Mouse (Mus musculus) c-Kit-positive CD71-negative TER-119-negative erythroid progenitor cells, embryonic 14.5 days (primary cell): ENCODE measurements around the gene Mybpc2.

Experiments
- DNase-seq: peaks from one replicate; pipeline ENCODE4 v3.0.0-alpha.2; 2013; ENCODE audit warnings: low read depth

The Mybpc2 gene

GRCm38 (mm10) chr7:44524502-44524901 is at the start of gene Mybpc2:
Mybpc2 (minus strand) TSS chr7:44524656.
- no peak for DNase-seq

GRCm38 (mm10) chr7:44572956-44573484 is 48.6 kb upstream of the Mybpc2 start:
- DNase-seq: no peak

- DNase-seq: no peak
Measured at GRCm38 (mm10) chr7:44572213-44572701, 47.8 kb upstream of the Mybpc2 start, which contains the start of gene Napsa. Napsa (plus strand) TSS chr7:44572380.

GRCm38 (mm10) chr7:44571811-44572210 is 47.4 kb upstream of the Mybpc2 start:
- DNase-seq: no peak

GRCm38 (mm10) chr7:44570989-44571388 is 46.5 kb upstream of the Mybpc2 start:
- no peak for DNase-seq

GRCm38 (mm10) chr7:44568803-44569202 is 44.3 kb upstream of the Mybpc2 start:
- DNase-seq: no peak

- DNase-seq: no peak
Measured at GRCm38 (mm10) chr7:44565414-44565813, 41.0 kb upstream of the Mybpc2 start.

- DNase-seq: no peak
Measured at GRCm38 (mm10) chr7:44564486-44564885, 40.0 kb upstream of the Mybpc2 start.

GRCm38 (mm10) chr7:44563284-44563683 is 38.8 kb upstream of the Mybpc2 start:
- no peak for DNase-seq

- peak; percentile 82 for DNase-seq
Measured at GRCm38 (mm10) chr7:44560435-44561400, 36.3 kb upstream of the Mybpc2 start.

- DNase-seq: no peak
Measured at GRCm38 (mm10) chr7:44557629-44558028, 33.2 kb upstream of the Mybpc2 start.

GRCm38 (mm10) chr7:44553826-44554225 is 29.4 kb upstream of the Mybpc2 start, which contains the start of gene Nr1h2:
Nr1h2 (minus strand) TSS chr7:44553951.
- peak; percentile 93 for DNase-seq

- DNase-seq: peak; percentile 91
Measured at GRCm38 (mm10) chr7:44553196-44553764, 28.8 kb upstream of the Mybpc2 start.

- no peak for DNase-seq
Measured at GRCm38 (mm10) chr7:44552141-44552908, 27.9 kb upstream of the Mybpc2 start.

GRCm38 (mm10) chr7:44551731-44552130 is 27.3 kb upstream of the Mybpc2 start:
- no peak for DNase-seq

- no peak for DNase-seq
Measured at GRCm38 (mm10) chr7:44551301-44551700, 26.8 kb upstream of the Mybpc2 start.

GRCm38 (mm10) chr7:44550409-44550678 is 25.9 kb upstream of the Mybpc2 start:
- DNase-seq: no peak

- no peak for DNase-seq
Measured at GRCm38 (mm10) chr7:44549621-44550408, 25.4 kb upstream of the Mybpc2 start.

GRCm38 (mm10) chr7:44548497-44549087 is 24.1 kb upstream of the Mybpc2 start, which contains the start of gene Pold1:
Pold1 (minus strand) TSS chr7:44548849.
- peak; percentile 100 for DNase-seq

- no peak for DNase-seq
Measured at GRCm38 (mm10) chr7:44547725-44548124, 23.3 kb upstream of the Mybpc2 start.

GRCm38 (mm10) chr7:44547041-44547440 is 22.6 kb upstream of the Mybpc2 start:
- DNase-seq: no peak
